Mouse (Mus musculus): ENCODE measurements at regions not wholly inside any gene's neighbourhood (a gene's known extent, or its start where the extent isn't known, plus 50 kb on each side); places are given as distances from the start of the nearest gene placed in this dataset.

DNA sequence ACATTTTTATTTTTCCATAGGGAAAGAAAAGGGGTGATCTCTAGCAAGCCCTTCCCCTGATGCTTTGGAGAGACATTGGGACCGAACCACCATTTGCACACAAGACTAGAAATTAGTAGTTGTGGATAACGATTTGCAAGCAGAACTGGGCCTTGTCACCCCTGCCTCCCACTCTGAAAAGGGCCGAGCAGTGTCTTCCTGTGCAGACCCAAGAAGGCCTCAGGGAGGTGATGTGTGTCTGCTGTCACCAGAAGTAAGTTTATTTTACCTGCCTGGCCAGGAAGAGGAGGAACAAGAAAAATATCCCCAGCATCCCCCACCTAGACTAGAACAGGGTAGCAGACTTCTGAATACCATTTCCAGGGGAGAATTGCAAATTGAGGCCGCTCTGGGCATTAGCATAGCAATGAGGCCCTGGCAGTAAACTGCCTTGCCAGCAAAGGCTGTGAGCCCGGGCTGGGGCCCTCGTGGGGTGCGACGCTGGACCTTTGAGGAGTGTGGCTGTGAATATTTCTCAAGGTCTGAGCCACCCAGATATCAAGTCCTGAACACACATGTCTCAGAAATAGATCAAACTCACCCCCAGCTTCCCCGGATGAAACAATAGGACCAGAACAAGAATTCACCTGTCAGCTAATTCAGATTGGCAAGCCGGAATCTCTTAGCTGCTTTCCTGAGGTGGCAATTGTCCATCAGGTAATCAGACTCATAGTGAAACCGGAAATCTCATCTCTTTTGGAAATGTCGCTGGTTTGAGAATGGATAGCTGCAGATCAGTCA is 470.4 kb downstream of the Vrk1 start:
- no peak for DNase-seq (ENCODE audit: low spot score in 2 of 2)

DNA sequence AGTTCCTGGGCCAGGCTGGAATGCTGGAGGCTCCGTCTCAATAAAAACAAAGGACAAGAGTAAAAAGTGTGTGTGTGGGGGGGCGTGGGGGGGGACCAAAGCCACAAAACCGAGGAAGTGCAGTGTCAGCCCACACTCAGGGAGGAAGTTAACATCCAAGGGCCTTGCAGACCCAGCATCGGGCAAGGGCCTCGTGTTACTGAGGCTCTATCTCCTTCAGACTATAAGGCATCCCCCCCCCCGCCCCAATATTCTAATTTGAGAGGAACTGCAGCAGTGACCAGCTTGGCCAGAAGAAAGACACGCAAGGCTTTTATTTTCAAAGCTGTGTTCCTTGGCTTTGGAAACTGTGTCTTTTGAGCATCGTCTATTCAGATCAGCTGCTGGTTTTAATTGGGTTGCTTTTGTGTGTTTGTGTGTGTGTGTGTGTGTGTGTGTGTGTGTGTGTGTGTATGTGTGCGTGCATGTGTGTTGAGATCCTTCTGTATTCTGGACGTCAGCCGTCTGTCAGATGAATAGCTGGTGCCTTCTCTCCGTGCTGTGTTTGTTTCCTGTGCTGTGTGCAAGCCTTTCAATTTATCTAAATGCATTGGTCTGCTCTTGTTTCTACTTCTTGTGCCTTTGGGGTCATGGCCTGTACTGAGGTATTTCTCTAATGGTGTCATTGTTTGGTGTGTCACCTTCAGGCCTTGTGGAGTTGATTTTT is 491.7 kb downstream of the Vrk1 start:
- no peak for DNase-seq (ENCODE audit: low spot score in 2 of 2)

DNA sequence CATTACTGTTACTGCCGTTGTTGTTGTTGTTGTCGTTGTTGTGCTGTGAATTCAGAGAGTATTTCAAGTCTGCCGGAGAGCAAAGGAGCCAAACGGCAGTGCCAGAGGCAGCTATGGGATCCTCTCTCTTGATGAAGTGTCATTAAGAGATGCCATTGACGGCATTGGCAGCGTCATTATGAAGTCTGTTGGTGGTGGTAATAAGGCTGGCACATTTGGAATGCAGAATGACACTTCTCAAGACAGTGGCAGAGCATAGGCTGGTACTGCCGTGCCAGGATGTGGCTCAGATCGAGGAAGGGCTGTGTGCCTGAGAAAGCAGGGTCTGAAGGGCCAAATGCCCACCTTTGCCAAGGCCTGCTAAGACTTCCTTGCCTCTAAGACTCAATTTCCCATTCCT is 494.3 kb downstream of the Vrk1 start:
- no peak for DNase-seq (ENCODE audit: low spot score in 2 of 2)

DNA sequence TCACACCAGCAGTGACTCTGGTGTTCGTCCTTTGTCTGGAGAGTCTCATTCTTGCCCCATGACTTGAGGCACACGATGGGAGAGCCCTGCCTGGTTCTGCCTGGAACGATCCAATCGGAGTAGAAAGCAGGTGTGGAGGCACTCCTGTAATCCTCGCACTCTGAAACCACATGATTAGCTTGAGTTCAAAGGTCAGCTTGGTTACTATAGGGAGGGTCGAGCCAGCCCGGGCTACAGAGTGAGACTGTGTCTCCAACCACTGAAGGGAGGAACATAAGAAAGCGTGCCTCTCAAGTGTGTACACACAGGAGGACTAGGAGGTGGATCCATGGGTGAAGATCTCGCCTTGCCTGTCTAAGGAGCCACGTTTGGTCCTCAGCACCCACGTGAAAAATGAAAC is 504.0 kb downstream of the Vrk1 start:
- DNase-seq (ENCODE audit: low spot score in 2 of 2), result no peak

DNA sequence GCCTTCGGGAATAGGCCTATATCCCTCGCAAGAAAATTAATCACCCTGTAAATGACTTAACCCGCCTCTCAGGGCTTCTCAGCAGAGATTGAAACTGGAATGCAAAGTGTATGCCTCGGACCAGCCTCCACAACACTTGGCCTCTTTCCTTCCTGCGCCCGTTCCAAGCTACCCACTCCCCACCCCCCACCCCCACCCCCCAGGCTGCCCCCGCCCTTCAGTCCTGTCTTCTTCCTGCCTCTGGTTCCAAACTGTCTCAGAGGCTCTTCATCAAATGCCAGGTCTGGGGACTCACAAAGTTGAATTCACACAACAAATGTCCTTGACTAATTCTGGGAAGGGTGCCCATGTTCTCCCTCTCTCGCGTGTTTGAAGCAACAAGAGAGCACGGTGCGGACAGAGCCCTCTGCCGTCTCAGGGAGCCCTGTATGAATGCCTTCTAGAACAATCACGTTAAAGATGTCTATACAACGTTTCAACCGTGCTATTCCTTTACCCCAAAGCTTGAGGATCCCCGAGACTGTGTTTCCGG is 505.3 kb downstream of the Vrk1 start:
- DNase-seq (ENCODE audit: low spot score in 2 of 2), result no peak

DNA sequence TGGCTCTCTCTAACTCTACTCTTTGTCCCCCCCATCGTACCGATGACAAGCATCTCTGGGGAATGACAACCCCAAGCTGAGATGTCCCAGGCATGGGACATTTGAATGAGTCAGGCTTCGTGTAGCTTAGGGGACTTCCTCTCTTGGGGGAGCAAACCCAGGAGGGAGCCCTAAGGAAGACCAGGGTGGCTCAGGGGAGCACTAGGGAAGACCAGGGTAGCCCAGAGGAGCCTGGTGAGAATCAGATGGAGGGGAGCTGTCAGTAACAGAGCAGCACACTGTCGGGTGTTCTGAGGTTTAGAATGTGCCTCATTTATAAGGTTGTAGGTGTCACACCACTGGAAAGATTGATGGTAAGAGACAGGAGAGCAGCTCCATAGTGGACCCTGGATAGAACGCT is 509.1 kb downstream of the Vrk1 start:
- DNase-seq (ENCODE audit: low spot score in 2 of 2), result no peak

DNA sequence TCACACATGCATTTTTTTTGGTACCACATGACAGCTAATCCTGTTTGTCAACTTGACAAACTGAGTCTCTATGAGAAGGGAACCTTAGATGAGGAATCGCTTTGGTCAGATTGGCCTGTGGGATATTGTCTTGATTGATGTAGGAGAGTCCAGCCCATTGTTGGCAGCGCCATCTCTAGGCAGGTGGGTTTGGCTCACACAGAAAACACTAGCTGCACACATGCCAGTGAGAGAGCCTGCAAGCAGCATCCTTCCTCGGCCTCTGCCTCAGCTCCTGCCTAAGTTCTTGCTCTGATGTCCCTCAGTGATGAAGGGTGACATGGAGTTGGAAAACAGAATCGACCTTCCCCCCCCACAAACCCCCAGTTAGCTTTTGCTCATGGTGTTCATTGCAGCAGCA is 514.4 kb downstream of the Vrk1 start:
- DNase-seq (ENCODE audit: low spot score in 2 of 2), result no peak

DNA sequence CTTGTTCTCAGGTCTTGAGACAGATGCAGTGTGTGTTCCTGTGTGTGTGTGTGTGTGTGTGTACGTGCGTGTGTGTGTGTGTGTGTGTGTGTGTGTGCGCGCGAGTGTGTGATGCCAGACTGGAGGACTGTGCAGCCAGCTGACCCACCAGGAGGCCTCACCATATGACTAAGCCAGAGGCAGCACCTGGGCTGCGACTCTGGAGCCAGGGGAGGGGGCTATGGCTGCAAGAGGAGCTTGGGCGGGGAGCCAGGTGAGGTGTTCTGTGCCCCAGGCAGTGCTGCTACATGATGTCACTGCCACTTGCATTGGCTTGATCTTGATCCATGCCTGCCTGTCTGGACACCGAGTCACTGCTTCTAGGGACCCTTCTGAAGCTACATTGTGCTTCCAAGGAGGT is 517.1 kb downstream of the Vrk1 start:
- DNase-seq (ENCODE audit: low spot score in 2 of 2), result no peak

DNA sequence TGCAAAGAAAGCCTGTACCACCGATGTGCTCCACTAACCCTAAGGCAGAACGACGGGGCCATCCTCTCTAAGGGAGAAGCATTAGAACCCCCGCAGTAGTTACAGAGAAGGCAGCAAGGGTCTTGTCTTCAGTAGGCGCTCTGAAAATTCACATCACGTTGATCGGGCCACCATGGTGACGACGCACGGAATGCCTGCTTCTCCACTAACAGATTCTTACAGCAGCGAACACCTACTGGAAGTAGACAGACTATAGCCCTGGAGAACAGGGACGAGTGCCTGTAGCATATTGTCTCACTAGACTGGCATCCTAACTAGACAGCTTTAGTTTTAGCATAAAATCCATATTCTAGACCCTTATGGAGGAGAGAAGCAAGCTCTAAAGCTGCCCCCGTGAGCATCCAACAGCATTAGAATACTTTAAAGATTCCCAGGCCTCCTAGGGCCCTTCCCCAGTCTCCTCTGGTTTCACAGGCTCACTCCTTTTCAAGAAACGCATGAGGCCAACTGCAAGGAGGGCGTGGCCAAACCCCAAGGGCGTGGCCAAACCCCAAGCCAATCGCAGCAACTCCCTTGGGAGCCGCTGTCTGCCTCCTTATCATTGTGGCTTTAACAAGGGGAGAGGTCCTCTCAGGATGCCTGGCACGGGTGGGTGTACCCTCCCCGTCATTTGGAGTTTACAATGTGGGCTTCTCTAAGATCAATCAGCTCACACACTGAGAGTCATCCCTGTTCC is 517.8 kb downstream of the Vrk1 start:
- no peak for DNase-seq (ENCODE audit: low spot score in 2 of 2)

DNA sequence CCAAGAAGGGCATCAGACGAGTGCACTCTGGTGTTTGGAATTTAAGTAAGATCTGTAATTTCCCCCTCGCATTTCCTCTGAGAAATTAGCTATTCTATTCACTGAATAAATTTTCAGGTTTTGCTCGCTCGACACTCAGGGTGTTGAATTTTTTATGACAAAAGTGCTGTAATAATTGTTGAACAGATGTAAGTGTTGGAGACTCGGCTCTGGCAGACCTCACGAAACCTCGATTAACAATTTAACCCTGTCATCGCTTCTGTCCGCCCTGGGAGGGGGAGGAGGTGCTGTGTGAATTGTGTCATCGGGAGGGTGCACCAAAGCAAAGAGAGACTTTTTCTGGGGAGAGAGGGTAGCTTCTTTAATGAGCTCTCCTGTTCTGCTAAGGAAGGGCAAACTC is 518.5 kb downstream of the Vrk1 start:
- DNase-seq (ENCODE audit: low spot score in 2 of 2), result no peak

DNA sequence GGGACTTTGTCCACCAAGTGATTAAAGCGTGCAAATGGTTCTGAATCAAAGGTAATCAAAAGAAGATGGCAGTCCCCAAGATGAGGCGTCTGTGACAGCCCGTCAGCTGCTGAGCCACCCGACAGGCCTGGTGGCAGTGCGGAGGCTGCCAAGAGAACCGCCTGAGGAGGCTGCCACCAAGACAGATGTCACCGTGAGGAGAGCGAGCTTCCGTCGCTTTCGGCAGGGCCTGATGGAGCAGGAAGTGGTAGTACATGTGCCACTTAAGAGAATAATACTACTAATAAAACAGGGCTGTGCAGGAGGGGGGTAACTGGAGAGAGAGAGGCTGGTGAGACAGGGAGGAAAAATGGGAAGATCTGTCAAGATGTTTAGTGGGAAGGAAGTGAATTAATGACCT is 519.1 kb downstream of the Vrk1 start:
- no peak for DNase-seq (ENCODE audit: low spot score in 2 of 2)

DNA sequence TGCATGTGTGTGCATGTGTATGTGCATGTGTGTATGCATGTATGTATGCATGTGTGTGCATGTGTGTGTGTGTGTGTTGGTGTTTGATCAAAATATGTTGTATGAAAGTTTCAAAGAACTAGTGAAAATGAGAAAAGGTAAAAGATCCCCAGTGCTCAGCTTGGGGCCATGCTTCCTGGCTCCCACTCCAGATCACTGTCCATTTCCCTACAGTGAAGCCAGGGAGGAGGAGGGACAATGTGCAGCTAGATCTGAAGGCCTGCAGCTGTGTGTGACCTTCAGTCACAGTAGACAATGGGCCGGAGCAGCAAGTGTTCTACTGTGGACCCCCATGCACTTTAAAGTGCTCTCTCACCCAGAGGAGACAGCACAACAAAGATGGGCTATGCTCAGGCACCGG is 525.1 kb downstream of the Vrk1 start:
- no peak for DNase-seq (ENCODE audit: low spot score in 2 of 2)

DNA sequence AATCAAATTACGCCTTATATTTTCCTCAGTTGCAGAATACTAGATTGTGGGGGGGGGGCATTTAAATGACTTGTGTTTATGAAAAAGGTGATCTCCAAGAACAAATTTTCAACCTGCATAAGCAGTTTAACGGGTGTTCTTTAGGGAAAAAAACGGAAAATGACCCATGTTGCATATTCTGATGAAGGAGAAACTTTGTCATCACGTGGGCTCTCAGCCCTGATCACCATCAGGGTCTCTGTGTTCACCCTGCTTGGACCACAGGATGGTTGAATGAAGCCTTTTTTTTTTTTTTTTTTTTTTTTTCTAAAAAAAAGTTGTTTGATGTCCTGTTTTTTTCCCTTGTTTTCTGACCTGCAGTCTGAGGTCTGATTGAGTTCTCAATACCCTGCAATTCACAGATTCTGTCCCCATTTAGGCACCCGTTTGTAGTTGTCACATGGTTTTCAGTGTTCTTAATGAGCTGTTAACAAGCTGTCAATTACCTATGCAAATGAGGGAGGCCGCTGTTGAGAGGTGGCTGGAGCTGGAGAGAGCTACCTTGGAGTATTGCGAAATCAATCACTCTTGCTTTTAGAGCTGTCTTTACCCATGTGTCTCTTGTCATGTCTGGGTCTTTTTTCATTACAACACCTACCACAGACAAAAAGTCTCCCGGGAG is 525.7 kb downstream of the Vrk1 start:
- no peak for DNase-seq (ENCODE audit: low spot score in 2 of 2)

DNA sequence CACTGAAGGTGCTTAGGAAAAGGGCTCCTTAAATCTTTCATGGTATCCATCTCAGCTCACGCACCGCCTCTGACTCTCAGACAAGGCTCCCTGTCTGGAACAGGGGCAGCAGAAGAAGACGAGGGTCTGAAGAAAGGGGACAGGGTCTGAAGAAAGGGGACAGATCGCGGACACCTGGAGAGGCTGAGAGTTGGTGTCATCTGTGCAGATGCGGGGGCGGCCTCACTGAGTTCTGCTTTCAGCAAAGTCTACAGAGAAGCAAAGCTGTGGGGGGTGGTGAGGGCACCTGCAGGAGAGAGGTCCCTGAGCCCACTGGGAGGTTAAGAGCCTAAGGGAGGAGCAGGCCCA is 526.2 kb downstream of the Vrk1 start:
- no peak for DNase-seq (ENCODE audit: low spot score in 2 of 2)

DNA sequence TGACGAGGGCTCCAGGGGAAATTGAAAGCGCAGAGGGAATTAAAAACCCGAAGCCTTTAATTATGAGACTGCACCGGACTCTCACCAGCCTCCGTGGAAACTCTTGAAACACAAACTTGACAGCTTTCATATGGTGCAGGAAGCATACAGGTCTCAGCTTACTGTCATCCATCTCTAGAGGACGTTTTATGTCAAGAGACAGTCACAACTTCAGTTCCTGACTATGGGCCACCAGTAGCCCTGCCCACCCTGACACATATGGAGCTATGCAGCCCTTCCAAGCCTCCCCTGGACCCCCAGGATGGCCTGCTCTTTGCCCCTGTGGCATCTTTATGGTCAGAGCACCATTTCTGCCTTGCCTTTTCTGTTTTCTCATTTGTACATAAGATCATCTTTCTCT is 530.0 kb downstream of the Vrk1 start:
- no peak for DNase-seq (ENCODE audit: low spot score in 2 of 2)

DNA sequence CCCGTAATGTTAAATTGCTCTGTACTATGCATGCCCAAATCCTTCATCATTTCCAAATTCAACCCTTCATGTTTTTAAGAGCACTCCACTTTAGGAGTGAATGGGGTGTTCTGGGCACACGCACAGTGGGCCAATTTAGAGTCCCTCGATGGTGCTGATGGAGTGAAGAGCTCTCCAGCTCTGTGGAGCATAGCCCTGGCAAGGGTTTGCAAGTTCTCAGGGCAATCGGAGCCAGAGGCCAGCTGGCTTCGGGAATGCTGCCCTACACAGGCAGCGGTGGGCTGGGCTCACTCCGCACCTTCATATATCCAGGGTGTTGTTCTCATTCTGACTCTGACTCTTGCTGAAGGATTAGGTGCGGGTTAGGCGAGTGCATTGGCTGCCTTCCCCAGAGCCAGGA is 549.5 kb downstream of the Vrk1 start:
- no peak for DNase-seq (ENCODE audit: low spot score in 2 of 2)

DNA sequence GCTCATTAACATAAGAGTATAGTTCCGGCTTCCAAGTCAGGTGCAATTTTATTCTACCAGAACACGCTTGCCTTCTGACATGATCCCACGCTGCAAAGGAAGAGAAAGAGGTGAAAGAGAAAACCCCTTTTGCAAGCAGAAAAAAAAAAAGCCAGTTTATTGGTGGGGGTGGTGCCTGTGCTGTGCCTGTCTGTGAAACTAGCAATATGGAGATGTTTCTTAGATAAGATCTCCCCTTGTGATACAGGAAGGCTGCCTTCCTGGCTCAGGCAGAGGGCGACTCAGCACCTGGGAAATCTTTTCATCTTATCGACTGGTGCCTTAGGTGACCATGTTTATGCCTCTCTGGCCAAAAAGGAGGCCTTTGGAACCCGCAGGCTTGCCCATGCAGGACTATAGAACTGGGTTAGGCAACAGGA is 555.2 kb downstream of the Vrk1 start:
- no peak for DNase-seq (ENCODE audit: low spot score in 2 of 2)

DNA sequence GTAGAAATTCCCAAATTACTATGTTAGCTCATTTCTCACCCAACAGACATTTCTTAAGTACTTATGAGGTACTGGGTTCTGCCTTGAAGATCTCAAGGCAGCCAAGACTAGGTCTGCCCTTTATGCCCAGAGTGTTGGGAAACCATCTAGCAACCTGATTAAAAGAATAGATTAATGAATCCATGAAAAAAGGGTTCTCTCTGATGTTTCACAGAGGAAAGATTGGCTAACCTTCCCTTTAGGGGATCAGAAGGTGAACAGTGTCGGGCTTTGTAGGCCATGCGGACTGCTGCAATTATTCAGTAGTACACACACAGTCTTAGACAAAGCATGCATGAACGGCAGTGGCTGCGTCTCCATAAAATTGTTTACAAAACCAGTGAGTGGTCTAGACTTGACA is 556.3 kb downstream of the Vrk1 start:
- DNase-seq (ENCODE audit: low spot score in 2 of 2), result no peak

DNA sequence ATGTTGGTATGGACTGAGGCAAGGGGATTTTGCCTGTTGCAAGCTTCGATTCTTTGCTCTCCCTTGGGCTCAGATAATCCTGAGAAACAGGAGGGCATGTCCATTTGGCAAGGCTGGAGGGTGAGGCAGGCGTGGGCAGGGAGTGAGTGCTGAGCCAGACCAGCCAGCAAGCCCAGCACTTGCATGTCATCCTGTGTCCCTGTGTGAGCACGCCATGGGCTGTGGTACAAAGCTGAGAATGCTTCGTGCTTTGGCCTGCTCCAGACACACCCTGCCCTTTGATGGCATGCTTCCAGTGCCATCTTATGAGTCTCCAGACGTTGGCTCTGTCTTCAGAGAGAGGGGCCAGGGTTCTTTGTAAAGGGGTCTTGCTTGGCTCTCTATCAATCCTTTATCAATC is 557.1 kb downstream of the Vrk1 start:
- no peak for DNase-seq (ENCODE audit: low spot score in 2 of 2)

DNA sequence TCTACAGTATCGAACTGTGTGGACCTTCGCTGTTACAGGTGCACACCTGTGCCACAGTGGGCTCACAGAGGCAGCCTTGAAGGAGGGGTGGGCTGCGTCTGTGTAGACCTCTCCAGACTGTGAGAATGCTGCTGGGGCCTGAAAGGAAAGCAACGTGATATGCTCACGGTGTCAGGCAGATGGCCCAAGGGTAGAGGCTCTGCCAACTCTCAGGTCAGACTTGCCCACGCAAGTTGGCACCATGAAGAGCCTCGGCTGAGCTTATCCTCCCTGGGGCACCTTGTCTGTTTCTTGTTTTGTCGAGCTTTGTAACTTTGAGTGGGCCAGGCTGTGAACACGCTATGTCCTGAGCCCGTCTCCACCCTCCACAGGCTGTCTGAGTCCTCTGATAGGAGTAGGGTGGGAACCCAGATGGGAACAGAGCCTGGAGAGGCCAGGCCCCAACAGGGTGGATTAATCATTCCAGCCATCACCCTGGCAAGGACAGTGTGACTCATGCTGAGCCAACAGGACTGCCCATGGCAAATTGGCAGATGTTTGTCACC is 558.6 kb downstream of the Vrk1 start:
- no peak for DNase-seq (ENCODE audit: low spot score in 2 of 2)

DNA sequence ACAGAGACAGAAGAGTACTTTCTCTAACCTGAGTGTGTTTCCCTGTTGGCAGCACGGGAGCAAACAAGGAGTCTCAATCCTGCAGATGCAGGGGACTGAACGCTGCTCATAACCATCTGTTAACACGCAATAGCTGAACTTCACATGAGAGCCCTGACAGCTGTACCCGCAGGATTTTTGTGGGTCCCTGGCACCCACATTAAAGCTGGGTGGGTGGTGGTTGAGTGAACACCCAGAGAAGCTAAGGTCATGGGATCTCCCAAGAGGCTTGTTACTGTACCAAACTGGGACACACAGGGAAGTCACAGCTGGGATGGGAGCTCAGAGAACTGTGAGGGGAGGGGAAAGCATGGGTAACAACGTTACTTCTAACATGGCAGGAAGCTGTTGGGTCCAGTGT is 562.9 kb downstream of the Vrk1 start:
- no peak for DNase-seq (ENCODE audit: low spot score in 2 of 2)

DNA sequence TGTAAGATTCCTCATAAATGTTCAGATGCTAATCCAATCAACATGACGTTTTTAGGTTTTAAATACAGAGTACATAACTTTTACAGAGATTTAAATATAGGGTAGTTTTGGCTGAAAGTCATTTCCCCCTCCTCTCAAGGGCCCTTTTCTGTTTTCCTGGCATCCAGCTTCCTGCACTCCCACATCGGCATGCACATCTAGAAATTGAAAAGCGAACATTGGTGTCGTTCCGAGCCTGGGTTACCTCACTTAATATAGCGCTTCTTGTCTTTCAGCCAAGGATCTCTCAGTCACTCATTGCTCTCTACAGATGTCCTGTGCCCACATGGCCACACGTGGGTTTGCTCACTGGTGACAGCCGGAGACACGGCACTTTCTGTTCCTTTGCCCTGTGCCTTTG is 572.7 kb downstream of the Vrk1 start:
- no peak for DNase-seq (ENCODE audit: low spot score in 2 of 2)
